In the genomic region with DNA sequence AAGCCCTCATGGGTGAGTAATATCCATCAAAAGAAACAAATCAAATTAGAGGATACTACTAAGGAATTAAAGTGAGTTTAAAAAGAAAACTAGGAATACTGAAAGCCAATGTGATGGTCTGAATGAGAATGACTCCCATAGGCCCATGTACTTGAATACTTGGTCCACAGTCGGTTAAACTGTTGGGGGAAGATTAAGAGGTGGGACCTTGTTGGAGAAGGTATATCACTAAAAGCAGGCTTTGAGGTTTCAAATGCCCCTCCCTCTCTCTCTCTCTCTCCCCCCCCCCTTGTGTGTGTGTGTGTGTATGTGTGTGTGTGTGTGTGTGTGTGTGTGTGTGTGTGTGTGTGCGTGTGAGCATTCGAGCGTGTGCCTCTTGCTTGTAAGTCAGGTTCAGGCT, we compare ENCODE assay signal across 19 mouse cellular contexts.
"Had no signal": no experiment of that assay in that cellular context is flagged by ENCODE, and none has a peak within 500 bp of the region (broad histone marks: within the 10 kb centered on the region; RNA-seq: fewer than 3 reads in every experiment).

No protein-coding gene starts in this region.

- H3K27me3 ChIP-seq: intestine, embryonic 15.5 days; kidney, embryonic 15.5 days; lung, embryonic 15.5 days; midbrain, embryonic 13.5 days; stomach, embryonic 15.5 days had no signal

- H3K9ac ChIP-seq: intestine, embryonic 15.5 days; kidney, embryonic 15.5 days; lung, embryonic 15.5 days; midbrain, embryonic 13.5 days; stomach, embryonic 15.5 days had no signal

- H3K36me3 ChIP-seq: intestine, embryonic 15.5 days; stomach, embryonic 15.5 days had no signal

- H3K27ac ChIP-seq: intestine, embryonic 15.5 days; kidney, embryonic 15.5 days; left cerebral cortex, adult 2 months; lung, embryonic 15.5 days; midbrain, embryonic 13.5 days; stomach, embryonic 15.5 days had no signal

- H3K4me2 ChIP-seq: intestine, embryonic 15.5 days; kidney, embryonic 15.5 days; lung, embryonic 15.5 days; midbrain, embryonic 13.5 days; stomach, embryonic 15.5 days had no signal

- H3K4me1 ChIP-seq: intestine, embryonic 15.5 days; kidney, embryonic 15.5 days; lung, embryonic 15.5 days; midbrain, embryonic 13.5 days; stomach, embryonic 15.5 days had no signal

- ATAC-seq: intestine, embryonic 15.5 days; midbrain, embryonic 13.5 days; midbrain, embryonic 16.5 days had no signal

- H3K9me3 ChIP-seq: intestine, embryonic 15.5 days; kidney, embryonic 15.5 days; lung, embryonic 15.5 days; midbrain, embryonic 13.5 days; stomach, embryonic 15.5 days had no signal

- DNase-seq: kidney, adult 11 months; kidney, adult 8-10 months; kidney, postnatal 10 days; kidney, postnatal 36 days; layer of hippocampus, postnatal 36 days; lung, adult 18-20 months; lung, postnatal 10 days; lung, postnatal 36 days; right cerebral cortex, adult 18-20 months; right cerebral cortex, postnatal 25 days; spleen, adult 18-20 months; thymus, postnatal 25 days had no signal

- H3K4me3 ChIP-seq: intestine, embryonic 15.5 days; kidney, embryonic 15.5 days; left cerebral cortex, adult 2 months; lung, embryonic 15.5 days; midbrain, embryonic 13.5 days; stomach, embryonic 15.5 days had no signal
